Mouse (Mus musculus): ENCODE data around the gene Hipk4. TPM values are rescaled to one million over a fixed set of nuclear protein-coding genes. Genes with fewer than 3 reads are reported as not detected.

The Hipk4 gene
- polyA plus RNA-seq, 1 experiment from 2014 or later = 0.86 TPM

DNA sequence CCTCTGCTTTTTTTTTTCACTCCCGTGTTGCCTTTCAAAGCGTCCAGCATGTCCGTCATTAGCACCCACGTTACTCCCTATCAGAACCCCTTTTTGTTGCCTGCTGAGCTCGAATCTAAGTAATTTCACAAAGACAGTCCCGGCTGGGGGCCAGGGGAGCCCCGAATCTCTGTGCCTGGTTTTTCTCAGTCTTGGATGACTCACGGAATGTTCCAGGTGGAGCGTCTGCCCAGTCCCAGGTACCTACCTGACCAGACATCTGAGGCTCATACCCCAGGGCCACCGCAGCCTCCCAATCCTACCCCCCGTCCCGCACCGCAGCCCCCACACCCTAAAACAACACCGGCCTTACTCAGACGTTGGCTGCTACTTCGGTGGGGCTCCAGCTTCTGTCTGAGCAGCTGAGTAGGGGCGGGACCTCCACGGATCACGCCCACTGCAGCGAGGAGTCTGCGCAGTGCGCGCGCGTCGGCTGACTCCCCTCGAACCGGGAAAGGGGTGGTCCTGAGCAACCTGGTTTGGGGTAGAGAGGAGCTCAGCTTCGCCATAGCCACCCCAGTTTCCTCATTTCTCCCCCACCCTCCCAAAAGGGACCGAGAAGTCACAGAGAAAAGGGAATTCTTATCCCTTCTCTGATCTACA is 19.4 kb downstream of the Hipk4 start:
- no peaks in the 10 kb centered on the region for H3K27me3 ChIP-seq (replicated peaks)
- 1% methylated on average over 30 of the region's 30 CpGs for whole genome bisulfite sequencing
- 0 out of 2 replicates have a peak, but pooled peaks cover 5% of the 10 kb centered on the region for H3K4me1 ChIP-seq
- H3K4me2 ChIP-seq = peak overlapping the region; percentile 95
- H3K9me3 ChIP-seq = no peaks in the 10 kb centered on the region
- H3K9ac ChIP-seq = peak overlapping the region; percentile 56
- peak; percentile 86; the same call in 1 of the 2 replicates for ATAC-seq (ENCODE audit: insufficient read depth, low FRiP score, low read depth)
- peaks cover 2% of the 10 kb centered on the region for H3K36me3 ChIP-seq
- peak overlapping the region; percentile 55 for H3K4me3 ChIP-seq (replicated peaks)
- 0 out of 2 replicates have a peak overlapping the region, but pooled peaks have one; percentile 61 for H3K27ac ChIP-seq

DNA sequence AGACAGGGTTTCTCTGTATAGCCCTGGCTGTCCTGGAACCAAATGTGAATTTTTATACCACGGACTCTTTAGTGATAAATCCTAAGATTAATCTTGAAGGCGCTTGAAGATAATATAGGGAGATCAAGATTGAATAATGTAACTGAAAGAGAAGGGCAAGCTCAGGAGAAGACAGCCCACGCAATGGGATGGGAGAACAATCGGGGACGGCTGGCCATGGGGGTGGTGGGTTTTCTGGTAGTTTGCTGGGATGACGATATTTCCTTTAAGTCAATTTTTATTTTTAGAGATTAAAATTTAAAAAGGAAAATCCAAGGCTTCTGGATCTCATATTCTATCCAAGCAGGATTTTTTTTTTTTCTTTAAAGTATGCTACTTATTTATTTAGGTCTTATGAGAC is 20.0 kb downstream of the Hipk4 start:
- peak overlapping the region; percentile 56; the same call in 1 of the 2 replicates for H3K9ac ChIP-seq
- H3K4me3 ChIP-seq (replicated peaks) = peak overlapping the region; percentile 55
- 31% methylated on average over 6 of the region's 6 CpGs for WGBS
- 0 out of 2 replicates have a peak overlapping the region, but pooled peaks have one; percentile 61 for H3K27ac ChIP-seq
- no peaks in the 10 kb centered on the region for H3K36me3 ChIP-seq
- no peaks in the 10 kb centered on the region for H3K27me3 ChIP-seq (replicated peaks)
- H3K4me1 ChIP-seq = 0 out of 2 replicates have a peak, but pooled peaks cover 5% of the 10 kb centered on the region
- ATAC-seq (ENCODE audit: insufficient read depth, low FRiP score, low read depth) = 0 out of 2 replicates have a peak, but pooled peaks have one; percentile 3
- H3K4me2 ChIP-seq = peak overlapping the region; percentile 95
- no peaks in the 10 kb centered on the region for H3K9me3 ChIP-seq

DNA sequence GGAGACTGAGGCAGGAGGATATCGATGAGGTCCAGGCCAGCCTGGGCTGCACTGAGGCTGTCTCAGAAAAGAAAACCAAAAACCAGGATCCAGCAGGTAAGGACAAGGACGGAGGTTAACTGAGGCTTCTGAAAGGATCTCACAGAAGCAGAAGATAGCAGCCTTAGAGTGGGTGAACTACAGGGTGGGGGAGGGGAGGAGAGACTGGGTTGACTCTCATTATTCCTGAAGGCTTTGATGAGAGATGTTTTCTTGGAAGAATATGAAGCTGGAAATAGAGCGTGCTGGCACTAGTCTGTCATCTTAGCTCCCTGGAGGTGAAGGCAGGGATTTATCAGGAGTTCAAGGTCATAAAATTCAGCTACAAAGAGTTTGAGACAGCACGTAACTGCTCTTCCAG is 20.8 kb downstream of the Hipk4 start:
- Histone ChIP-seq H3K9me3 (no peaks in the 10 kb centered on the region), H3K4me2 (no peak overlapping the region), H3K27me3 (replicated peaks) (no peaks in the 10 kb centered on the region), H3K27ac (0 out of 2 replicates have a peak overlapping the region, but pooled peaks have one; percentile 19), H3K9ac (no peak overlapping the region), H3K4me1 (0 out of 2 replicates have a peak, but pooled peaks cover 5% of the 10 kb centered on the region), H3K4me3 (replicated peaks) (no peak overlapping the region), H3K36me3 (no peaks in the 10 kb centered on the region)
- ATAC-seq (ENCODE audit: insufficient read depth, low FRiP score, low read depth) = no peak
- WGBS = 79% methylated on average over 4 of the region's 4 CpGs

DNA sequence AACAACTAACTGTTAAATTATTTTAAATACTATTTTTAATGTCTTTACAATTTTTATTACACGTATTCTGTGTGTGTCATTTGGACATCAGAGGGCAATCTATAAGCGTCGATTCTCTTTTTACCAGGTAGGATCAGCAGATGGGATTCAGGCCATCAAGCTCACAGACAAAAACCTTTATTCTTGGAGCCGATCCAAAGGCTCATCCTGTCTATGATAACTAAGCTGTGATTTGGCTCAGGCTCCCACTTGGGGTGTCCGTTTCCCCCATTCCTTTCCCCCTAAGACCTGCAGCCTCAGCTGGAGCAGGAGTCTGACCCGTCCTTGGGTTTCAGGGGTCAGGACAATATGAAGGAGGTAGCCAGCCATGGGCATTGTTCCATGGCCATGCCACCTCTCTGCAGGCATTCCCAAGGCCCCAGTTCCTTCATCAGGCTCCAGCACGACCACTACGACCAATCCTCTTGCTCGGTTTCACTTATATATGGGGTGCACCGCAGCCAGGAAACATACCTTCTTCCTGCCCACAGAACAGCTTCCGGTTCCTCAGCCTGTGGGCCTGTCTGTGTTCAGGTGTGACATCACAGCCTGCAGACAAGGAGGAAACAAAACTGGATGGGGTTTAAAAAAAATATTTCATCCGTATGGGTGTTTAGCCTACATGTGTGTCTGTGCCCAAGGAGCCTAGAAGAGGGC is 21.8 kb downstream of the Hipk4 start:
- no peak overlapping the region for H3K4me3 ChIP-seq (replicated peaks)
- no peaks in the 10 kb centered on the region for H3K36me3 ChIP-seq
- H3K27ac ChIP-seq = no peak overlapping the region
- no peaks in the 10 kb centered on the region for H3K9me3 ChIP-seq
- 73% methylated on average over 12 of the region's 12 CpGs for WGBS
- H3K9ac ChIP-seq = no peak overlapping the region
- no peak overlapping the region for H3K4me2 ChIP-seq
- no peaks in the 10 kb centered on the region for H3K27me3 ChIP-seq (replicated peaks)
- ATAC-seq (ENCODE audit: insufficient read depth, low FRiP score, low read depth) = no peak
- 0 out of 2 replicates have a peak, but pooled peaks cover 5% of the 10 kb centered on the region for H3K4me1 ChIP-seq

DNA sequence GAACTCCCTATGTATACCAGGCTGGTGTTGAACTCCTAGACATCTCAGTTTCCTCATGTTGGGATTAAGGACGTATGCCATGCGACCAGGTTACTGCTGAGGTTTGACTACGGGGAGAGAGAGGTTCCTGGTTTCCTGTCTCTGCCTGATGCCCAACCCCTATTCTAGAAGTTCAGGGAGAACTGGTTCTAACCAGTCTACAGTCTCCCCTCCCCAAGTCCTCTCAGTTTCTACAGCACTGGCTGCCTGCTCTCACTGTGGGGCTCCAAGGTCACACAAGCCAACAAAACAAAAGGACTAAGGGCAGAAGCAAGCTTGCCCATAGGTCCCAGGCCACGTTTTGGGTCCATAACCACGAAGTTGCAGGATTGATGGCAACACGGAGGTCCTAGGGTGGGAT is 26.5 kb downstream of the Hipk4 start:
- H3K9me3 ChIP-seq = no peaks in the 10 kb centered on the region
- H3K4me2 ChIP-seq = no peak overlapping the region
- H3K27me3 ChIP-seq (replicated peaks) = no peaks in the 10 kb centered on the region
- H3K36me3 ChIP-seq = no peaks in the 10 kb centered on the region
- no peak overlapping the region for H3K9ac ChIP-seq
- ATAC-seq (ENCODE audit: insufficient read depth, low FRiP score, low read depth) = no peak
- H3K27ac ChIP-seq = no peak overlapping the region
- 71% methylated on average over 6 of the region's 6 CpGs for WGBS
- H3K4me3 ChIP-seq (replicated peaks) = no peak overlapping the region
- H3K4me1 ChIP-seq = peaks cover 11% of the 10 kb centered on the region

DNA sequence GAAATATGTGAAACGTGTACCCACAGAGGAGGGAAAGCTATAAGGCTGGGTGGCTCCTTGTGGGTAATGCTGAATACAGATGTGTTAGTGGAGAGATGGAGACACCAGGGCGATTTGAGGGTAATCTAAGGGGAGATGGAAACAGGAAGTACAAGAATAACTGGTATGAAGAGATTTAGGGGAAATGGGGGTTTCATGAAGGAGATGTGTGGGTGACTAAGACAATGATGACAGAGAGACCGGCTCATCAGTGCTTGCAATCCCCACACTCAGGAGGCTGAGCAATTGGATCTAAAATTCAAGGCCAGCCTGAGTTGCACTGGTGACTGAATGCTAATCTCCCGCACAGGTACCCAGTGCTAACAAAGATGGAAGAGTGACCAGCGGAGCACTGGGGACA is 29.0 kb downstream of the Hipk4 start:
- H3K4me2 ChIP-seq = peak overlapping the region; percentile 63
- peaks cover 4% of the 10 kb centered on the region; the same call in 1 of the 2 replicates for H3K36me3 ChIP-seq
- ATAC-seq (ENCODE audit: insufficient read depth, low FRiP score, low read depth) = no peak
- no peak overlapping the region for H3K9ac ChIP-seq
- 0 out of 2 replicates have a peak overlapping the region, but pooled peaks have one; percentile 40 for H3K27ac ChIP-seq
- peak overlapping the region; percentile 72 for H3K4me3 ChIP-seq (replicated peaks)
- no peaks in the 10 kb centered on the region for H3K27me3 ChIP-seq (replicated peaks)
- peaks cover 11% of the 10 kb centered on the region for H3K4me1 ChIP-seq
- 51% methylated on average over 5 of the region's 5 CpGs for WGBS
- H3K9me3 ChIP-seq = no peaks in the 10 kb centered on the region

DNA sequence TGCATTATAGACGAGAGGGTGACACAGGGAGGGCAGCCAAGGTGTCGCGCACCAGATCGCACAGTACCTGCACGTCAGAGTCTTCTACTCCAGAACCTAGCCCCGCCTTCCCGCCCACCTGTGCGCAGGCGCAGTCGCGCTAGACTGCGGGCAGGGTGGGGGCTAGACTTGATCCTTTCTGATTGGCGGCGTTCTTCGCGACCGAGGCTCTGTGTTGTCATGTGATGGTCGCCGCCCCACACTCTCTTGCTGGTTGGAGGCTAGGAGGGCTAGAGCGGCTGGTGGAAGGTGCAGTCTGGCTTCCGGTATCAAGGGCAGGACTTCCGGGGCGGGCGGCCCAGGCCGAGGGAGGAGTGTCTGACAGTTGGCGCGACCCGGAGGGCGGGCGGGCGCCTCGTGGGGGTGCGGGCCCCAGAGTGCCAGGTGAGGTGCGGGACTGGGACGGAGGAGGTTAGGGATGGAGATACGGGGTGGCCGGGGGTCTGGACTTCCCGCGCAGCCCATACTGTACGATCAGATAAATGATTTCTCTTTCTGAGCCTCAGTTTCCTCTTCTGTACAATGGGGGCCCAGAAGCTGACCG is 30.0 kb downstream of the Hipk4 start, which contains the start of the genes Pld3 and 2310022A10Rik:
Gene Pld3 (minus strand): TSS at position 288 of the 583 bp plus-strand sequence.
Gene 2310022A10Rik (plus strand): TSS at position 303 of the 583 bp plus-strand sequence.
- Histone ChIP-seq H3K27me3 (replicated peaks) (no peaks in the 10 kb centered on the region), H3K9ac (peak within 1 kb of the TSS; percentile 67), H3K4me1 (peaks cover 11% of the 10 kb centered on the region), H3K9me3 (no peaks in the 10 kb centered on the region), H3K4me2 (peak within 1 kb of the TSS; percentile 63), H3K36me3 (peaks cover 4% of the 10 kb centered on the region; the same call in 1 of the 2 replicates), H3K27ac (peak within 1 kb of the TSS; percentile 44), H3K4me3 (replicated peaks) (peak within 1 kb of the TSS; percentile 72)
- ATAC-seq (ENCODE audit: insufficient read depth, low FRiP score, low read depth) = peak; percentile 100
- under 1% methylated on average over 41 of the region's 41 CpGs for WGBS

DNA sequence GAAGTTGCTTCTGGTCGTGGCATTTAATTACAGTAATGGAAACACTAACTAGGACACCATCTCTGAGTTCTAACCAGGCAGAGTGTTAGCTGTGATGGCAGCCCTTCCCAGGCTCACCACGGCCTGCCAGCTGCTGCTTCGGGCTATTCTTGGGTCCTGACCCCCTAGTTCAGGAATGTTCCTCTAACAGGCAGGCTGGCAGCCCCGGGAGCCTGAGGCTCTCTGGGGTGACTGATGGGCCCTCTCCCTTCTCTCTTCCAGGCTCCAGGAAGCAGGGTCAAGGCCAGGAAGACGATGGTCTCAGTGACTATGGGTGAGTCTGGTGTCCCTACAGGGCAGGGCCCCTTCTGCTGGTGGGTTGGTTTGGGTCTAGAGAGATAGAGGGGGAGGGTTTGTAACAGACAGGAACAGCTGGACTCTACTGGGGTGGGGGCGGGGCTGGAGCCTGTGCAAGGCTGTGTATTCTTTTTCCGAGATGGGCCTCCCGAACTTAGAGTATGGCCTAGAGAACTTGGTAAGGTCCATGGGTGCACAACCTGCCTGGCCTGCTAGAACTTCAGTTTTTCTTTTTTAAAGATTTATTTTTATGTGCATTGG is 37.3 kb downstream of the Hipk4 start:
- H3K27ac ChIP-seq = no peak overlapping the region
- 0 out of 2 replicates have a peak, but pooled peaks cover 3% of the 10 kb centered on the region for H3K4me1 ChIP-seq
- ATAC-seq (ENCODE audit: insufficient read depth, low FRiP score, low read depth) = no peak
- no peak overlapping the region for H3K9ac ChIP-seq
- H3K36me3 ChIP-seq = peaks cover 25% of the 10 kb centered on the region
- no peaks in the 10 kb centered on the region for H3K27me3 ChIP-seq (replicated peaks)
- no peak overlapping the region for H3K4me3 ChIP-seq (replicated peaks)
- WGBS = 44% methylated on average over 8 of the region's 8 CpGs
- no peaks in the 10 kb centered on the region for H3K9me3 ChIP-seq
- no peak overlapping the region for H3K4me2 ChIP-seq

DNA sequence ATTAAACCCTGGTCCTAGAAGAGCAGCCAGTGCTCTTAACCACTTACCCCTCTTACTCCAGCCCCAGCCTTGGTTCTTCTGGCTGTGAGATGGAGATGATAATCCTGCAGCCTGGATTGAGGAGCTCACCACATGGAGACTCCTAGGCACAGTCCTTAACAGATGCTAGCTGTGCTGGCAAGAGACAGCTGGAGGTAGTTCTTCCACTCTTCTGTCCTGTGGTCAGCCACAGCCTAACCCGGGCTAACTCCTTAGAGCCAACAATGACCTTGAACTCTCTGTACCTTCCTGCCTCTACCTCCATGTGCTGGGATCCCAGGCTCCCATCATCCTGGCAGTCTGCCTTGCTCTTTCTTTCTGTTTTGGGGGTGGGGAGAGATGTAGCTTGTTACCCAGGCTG is 37.9 kb downstream of the Hipk4 start:
- Histone ChIP-seq H3K9ac (no peak overlapping the region), H3K27ac (no peak overlapping the region), H3K9me3 (no peaks in the 10 kb centered on the region), H3K4me1 (0 out of 2 replicates have a peak, but pooled peaks cover 3% of the 10 kb centered on the region), H3K4me2 (no peak overlapping the region), H3K36me3 (peaks cover 24% of the 10 kb centered on the region), H3K4me3 (replicated peaks) (no peak overlapping the region), H3K27me3 (replicated peaks) (no peaks in the 10 kb centered on the region)
- ATAC-seq (ENCODE audit: insufficient read depth, low FRiP score, low read depth) = no peak
- 91% methylated on average over 1 of the region's 1 CpGs for WGBS

DNA sequence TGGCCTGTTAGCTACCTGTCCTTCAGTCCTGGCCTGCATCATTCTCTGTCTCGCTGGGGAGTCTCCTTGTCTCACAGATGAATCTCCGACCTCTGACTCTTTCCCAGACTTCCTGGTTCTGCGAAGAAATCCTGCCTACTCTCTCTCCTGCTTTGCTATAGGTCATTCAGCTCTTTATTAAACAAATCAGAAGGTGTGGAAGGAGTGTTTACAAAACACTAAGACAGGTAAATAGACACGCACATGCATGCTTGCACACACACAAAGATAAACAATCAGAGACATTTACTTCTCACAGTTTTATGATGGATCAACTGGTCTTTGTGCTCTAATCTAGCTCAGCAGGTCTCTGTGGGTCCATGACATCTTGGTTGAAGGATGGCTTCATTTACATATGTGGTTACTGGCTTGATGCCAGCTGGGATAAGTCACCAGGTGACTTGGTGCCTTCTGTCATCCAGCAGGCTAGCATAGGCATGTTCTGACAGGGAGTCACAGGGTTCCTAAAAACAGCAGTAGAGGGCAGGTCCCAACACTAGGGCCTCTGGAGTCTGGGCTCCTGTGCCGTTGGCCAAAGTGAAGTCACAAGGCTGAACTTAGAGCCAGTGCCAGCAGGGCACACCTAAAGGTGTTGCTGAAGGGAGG is 46.6 kb downstream of the Hipk4 start:
- Histone ChIP-seq H3K4me1 (no peaks in the 10 kb centered on the region), H3K4me3 (replicated peaks) (no peak overlapping the region), H3K36me3 (peaks cover 43% of the 10 kb centered on the region), H3K4me2 (no peak overlapping the region), H3K9ac (no peak overlapping the region), H3K27me3 (replicated peaks) (no peaks in the 10 kb centered on the region), H3K27ac (no peak overlapping the region), H3K9me3 (no peaks in the 10 kb centered on the region)
- 73% methylated on average over 5 of the region's 5 CpGs for WGBS
- ATAC-seq (ENCODE audit: insufficient read depth, low FRiP score, low read depth) = peak; percentile 70; the same call in 1 of the 2 replicates

DNA sequence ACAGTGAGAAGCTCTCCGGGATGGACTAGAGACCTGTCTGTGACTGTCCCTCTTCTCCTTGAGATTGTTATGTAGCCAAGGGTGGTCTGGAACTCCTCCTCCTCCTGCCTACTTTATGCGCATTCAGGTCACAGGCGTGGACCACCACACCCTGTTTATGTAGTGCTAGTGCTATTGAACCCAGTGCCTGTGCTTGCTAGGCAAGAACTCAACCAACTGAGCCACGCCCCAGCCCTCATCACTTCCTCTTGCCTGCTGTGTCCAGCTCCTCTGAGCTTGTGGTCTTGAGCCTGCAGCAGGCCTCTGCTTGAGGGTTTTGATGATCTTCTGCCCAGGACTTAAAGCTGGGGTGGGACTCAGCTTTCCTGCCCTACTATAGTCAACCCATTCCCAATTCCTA is 49.1 kb downstream of the Hipk4 start:
- no peak for ATAC-seq (ENCODE audit: insufficient read depth, low FRiP score, low read depth)
- Histone ChIP-seq H3K9ac (no peak overlapping the region), H3K9me3 (no peaks in the 10 kb centered on the region), H3K4me3 (replicated peaks) (no peak overlapping the region), H3K4me2 (no peak overlapping the region), H3K36me3 (peaks cover 41% of the 10 kb centered on the region), H3K27me3 (replicated peaks) (no peaks in the 10 kb centered on the region), H3K27ac (no peak overlapping the region), H3K4me1 (no peaks in the 10 kb centered on the region)
- WGBS = 87% methylated on average over 4 of the region's 4 CpGs
